Mouse (Mus musculus) G1E (cell line): Measurements from ENCODE around the gene Gnaq.

ENCODE experiments used
- CTCF ChIP-seq: IDR thresholded peaks from 2 replicates; pipeline ENCODE4 v1.5.1; 2012; ENCODE audit warnings: low read depth, low read length, inconsistent platforms, mixed read lengths
- GATA1 ChIP-seq: IDR thresholded peaks from 2 replicates; pipeline ENCODE4 v1.6.1; 2012; ENCODE audit warnings: borderline replicate concordance, low read length, inconsistent platforms, mixed read lengths
- GATA2 ChIP-seq: IDR thresholded peaks from 2 replicates; pipeline ENCODE4 v1.6.1; 2012; ENCODE audit warnings: low read depth, low read length, inconsistent platforms, borderline replicate concordance
- POLR2AphosphoS5 ChIP-seq: IDR thresholded peaks from 2 replicates; pipeline ENCODE4 v1.6.1; 2012; ENCODE audit warnings: low read depth, low read length, inconsistent platforms; ENCODE audit not compliant: insufficient replicate concordance
- TAL1 ChIP-seq: conservative IDR thresholded peaks from 2 replicates; pipeline ENCODE4 v1.6.1; 2012; ENCODE audit warnings: low read depth, low read length, inconsistent platforms, mixed read lengths

- TF ChIP-seq GATA2, result no peak
- TF ChIP-seq TAL1, result no peak
- no peak for TF ChIP-seq CTCF
- TF ChIP-seq POLR2AphosphoS5, result no peak
- TF ChIP-seq GATA1, result no peak
Measured at GRCm38 (mm10) chr19:16201356-16201755, 68.7 kb downstream of the Gnaq start.
